Mouse (Mus musculus) embryo, embryonic 10 days (tissue): ENCODE data around the gene Ctdsp1.

Source experiments
- DNase-seq: peaks from one replicate; pipeline ENCODE4 v3.0.0-alpha.2; 2015; ENCODE audit warnings: low spot score

The Ctdsp1 gene

DNA sequence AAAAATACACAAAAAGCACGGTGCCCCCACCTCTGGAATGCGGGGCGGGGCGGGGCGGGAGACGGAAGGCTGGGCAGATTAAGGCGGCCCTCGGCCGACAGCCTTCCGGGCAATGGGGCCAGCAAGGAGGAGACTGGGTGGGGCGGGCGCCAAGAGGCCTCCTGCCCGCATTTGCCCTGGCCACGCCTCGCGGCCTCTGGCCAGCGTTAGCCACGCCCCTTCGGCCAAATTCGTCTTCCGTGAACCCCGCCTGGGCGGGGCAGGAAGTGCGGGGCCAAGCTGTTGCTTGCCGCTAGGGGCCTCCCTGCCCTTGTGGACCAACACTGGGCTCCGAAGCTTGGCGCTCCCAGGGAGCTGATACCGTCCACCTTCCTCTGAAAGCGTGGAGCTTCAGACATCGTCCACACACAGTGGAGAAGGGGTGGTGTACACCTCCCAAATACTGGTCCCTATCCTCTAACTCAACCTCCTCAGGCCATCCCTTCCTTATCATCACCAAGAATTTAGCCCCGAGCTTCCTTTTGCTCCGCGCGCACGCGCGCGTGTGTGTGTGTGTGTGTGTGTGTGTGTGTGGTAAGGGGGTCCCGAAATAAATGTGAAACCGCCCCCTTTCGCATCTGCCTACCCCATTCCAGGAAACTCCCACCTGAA lies 6.1 kb downstream of the Ctdsp1 start:
- DNase-seq = peak; percentile 99

DNA sequence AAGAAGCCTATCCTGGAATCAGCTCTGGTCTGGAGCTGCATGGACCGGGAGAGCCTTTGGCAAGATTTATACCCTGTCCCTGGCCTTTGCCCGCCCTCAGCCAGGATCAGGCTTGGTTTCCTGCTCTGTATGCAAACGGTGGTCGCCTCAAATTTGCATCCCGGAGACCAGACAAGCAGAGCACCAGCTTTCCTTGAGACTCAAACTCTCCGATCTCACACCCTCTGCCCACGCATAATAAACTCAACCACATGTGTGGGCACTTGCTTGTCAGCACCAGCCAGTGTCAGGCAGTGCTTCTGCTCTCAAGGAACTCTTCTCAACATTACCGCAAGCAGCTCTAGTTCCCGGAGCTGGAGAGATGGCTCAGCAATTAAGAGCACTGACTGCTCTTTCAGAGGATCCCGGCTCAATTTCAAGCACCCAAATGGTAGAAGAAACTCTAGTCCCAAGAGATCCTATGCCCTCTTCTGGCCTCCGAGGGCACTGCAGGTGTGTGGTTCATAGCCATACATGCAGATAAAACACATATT lies 6.7 kb downstream of the Ctdsp1 start:
- peak; percentile 82 for DNase-seq

GRCm38 (mm10) chr1:74400531-74400930 lies 9.2 kb downstream of the Ctdsp1 start:
- DNase-seq = no peak

GRCm38 (mm10) chr1:74401015-74401702 lies 9.8 kb downstream of the Ctdsp1 start:
- DNase-seq = no peak

DNA sequence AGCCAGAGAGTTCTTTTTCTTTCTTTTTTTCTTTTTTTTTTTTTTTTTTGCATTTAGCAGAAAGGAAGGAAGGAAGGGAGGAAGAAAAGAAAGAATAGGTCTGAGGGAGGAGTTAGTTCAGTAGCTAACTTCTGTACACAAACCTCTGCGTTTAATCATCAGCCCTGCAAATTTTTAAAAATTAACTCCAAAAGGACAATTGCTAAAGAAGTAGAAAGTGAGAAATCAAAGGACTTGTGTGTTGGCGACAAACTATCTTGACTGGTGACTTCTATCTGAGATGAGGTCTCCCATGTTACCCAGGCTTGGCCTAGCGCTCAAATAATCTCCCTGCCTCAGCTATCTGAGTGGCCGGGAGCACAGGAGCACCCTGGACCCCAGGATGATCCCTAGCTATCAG lies 12.9 kb downstream of the Ctdsp1 start:
- no peak for DNase-seq

DNA sequence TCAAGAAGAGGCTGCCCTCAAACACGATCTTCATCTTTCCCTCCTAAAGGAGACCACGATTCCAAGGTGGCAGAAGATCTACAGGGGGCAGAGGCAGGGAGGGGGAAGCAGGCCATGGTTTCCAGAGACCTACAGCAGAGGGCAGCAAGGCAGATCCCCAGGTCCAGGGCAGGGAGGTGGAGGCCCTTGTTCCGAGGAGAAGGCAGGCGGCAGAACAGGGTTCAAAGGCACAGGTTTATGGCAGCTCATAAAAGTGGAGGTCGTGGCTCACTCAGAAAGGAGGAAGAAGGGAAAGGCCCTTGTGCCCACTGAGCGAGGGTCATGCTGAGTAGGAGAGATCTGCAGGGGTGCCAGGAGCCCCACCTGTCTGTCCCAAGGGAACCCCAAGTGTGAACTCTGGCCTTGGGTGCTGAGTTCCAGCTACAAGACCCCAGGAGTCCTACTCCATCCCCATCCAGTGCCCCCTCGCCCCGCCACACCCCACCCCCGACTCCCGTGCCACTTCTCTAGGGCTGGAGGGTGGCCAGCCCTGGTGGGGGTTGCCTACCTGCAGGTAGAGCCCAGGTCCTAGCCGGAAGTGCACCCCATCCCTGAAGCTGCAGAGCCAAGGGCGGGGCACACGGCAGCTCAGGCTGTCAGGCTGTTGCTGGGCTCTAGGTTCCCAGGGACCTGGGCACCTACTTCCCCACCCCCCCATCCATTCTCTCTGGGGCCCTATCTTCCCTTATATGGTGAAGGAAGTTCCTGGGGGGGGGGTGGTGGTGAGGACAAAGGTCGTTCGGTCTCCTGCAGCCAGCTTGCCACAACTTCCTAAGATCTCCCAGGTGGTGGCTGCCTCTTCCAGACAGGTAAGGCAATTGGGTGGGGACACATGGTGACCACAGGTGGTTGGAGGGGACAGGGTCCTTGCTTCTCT lies 17.5 kb downstream of the Ctdsp1 start, which contains the start of gene Vil1:
Gene Vil1, plus strand, starts transcription at position 788 of the 916 bp plus-strand sequence.
- DNase-seq = no peak

DNA sequence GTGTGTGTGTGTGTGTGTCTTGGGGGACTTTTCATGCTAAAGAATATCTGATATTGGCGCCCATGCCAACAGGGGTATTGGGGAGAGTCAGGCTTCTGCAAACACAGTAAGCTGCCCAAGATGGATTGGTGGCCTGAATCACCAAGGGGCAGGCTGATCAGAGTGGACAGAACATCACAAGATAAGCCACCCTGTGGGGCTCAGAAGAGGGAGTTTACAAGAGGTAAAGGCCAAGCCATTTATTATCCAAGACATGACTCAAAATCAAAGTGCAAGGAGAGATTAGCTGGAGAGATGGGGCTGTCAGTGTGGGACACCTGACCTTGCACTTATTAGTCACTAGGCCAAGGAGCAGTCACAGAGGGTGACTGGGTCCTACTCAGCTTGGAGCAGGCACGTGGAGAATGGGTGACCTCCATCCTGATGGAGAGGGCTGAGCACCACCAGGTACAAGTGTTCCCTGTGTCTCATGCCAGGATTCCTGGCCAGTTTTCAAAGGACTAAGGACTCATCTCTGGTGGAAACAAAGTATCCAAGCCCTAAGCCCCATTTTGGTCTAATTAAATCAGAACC lies 20.5 kb downstream of the Ctdsp1 start:
- DNase-seq = no peak

DNA sequence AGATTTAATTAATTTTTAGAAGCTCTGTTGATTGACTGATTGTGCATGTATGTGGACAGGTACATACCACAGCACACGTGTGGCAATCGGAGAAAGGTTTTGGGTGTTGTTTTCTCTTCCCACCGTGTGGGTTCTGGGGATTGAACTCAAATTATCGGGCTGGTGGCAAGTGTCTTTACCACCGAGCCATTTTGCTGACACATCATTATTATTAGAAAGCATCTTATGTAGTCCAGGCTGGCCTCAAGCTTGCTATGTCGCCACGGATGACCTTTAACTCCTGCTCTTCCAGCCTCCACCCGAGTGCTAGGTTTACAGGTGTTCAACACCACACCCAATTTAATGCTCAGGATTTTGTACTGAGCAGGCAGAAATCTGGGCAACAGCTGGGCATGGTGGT lies 21.4 kb downstream of the Ctdsp1 start:
- DNase-seq = no peak

GRCm38 (mm10) chr1:74415143-74415542 lies 23.8 kb downstream of the Ctdsp1 start:
- DNase-seq = peak; percentile 56

- no peak for DNase-seq
These were observed 27.6 kb downstream of the Ctdsp1 start for GRCm38 (mm10) chr1:74418747-74419439.

- DNase-seq = no peak
These were observed 28.1 kb downstream of the Ctdsp1 start for GRCm38 (mm10) chr1:74419440-74419794.

- peak; percentile 54 for DNase-seq
These were observed 31.8 kb downstream of the Ctdsp1 start for GRCm38 (mm10) chr1:74423147-74423546.

- DNase-seq = no peak
These were observed 34.5 kb downstream of the Ctdsp1 start for GRCm38 (mm10) chr1:74425845-74426244.

GRCm38 (mm10) chr1:74433220-74433619 lies 41.9 kb downstream of the Ctdsp1 start:
- DNase-seq = no peak

GRCm38 (mm10) chr1:74434596-74434995 lies 43.3 kb downstream of the Ctdsp1 start:
- no peak for DNase-seq

- DNase-seq = no peak
These were observed 44.3 kb downstream of the Ctdsp1 start for GRCm38 (mm10) chr1:74435563-74435962.

DNA sequence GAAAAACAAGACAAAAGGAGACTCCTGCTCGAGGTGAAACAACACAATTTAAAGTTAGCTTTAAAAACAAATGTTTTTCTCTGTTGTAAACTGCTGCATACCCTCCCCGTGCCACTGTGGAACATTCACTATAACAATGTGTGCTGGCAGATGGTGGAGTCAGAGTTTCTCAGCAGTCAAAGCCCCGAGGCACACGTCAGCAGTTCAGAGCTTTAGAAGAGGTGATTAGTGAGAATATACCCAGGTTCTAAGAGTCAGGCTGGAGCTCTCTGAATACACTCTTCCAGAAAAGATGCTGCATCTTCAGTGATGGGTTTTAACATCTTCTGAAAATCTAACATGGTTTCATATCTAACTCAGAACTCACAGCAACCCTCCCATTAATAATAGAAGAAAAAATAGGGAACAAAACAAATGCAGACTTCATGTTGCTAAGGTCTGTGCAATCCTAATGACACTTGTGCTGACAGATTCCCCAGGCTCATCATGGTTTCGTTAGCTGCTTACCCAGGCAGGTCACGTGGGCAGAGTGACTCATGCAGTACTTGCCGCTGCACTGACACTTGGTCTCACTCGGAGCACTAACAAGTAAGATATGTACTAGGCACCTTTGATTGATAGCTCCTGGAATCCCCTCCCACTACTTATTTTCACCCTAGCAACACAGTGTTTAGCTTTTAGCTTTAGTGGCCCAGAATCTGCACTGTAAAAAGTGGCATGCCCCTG lies 46.6 kb downstream of the Ctdsp1 start:
- no peak for DNase-seq

DNA sequence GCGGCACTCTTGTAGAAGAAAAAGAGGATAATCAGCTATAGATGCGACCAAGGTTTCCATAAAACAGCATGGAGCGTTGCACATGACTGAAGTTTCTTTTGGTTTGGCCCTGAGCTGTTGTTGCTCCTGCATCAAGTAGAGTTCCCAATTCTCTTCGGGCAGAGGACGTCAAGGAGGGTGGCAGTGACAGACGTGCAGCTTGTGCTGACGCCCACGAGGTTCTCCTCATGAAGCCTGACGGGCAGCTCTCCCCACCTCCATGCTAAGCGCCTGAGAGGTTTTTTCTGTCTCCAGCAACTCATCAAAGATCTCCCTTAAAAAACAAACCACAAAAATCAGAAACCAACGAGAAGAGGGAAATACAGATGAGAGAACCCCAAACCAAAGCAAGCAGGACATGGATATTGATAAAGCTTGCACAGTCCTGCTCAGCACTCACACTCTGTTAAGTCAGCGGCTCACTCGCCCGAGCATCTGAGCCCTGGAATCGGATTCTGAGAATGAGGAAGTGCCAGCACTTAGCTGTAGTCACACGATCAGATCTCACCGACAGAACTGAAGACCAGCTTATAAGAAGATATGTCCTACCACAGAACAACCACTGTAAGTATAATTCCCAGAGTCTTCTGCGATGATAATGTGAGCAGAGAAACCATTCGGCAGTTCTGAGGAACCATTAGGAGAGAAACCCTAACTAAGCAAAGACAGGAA lies 48.0 kb downstream of the Ctdsp1 start:
- DNase-seq = no peak

- DNase-seq = no peak
These were observed 53.2 kb downstream of the Ctdsp1 start for GRCm38 (mm10) chr1:74444538-74444937.
